Mouse (Mus musculus): ENCODE measurements around the gene Rxfp4. TPM values are rescaled to one million over a fixed set of nuclear protein-coding genes. Genes with fewer than 3 reads are reported as not detected.
"Not testable (repeated sequence)": the region's sequence is repeated elsewhere in the genome, so short reads cannot be mapped to it uniquely, and the experiment has no call there.

The Rxfp4 gene
- polyA plus RNA-seq, 1 experiment, result 0.06 TPM

GRCm38 (mm10) chr3:88609066-88609465 is 43.9 kb downstream of the Rxfp4 start:
- TF ChIP-seq CTCF (conservative IDR thresholded peaks at IDR 0.05; ENCODE audit: insufficient read depth, insufficient read length, low read depth, low read length), result no peak
- no peak for TF ChIP-seq POLR2A (IDR thresholded peaks at IDR 0.05; ENCODE audit: low read depth, low read length)
- peak; percentile 58 for DNase-seq
- H3K27ac ChIP-seq (ENCODE audit: insufficient read depth, low read depth, low read length), result no peak overlapping the region
- 41% methylated on average over 4 of the region's 4 CpGs for WGBS
- peaks cover 3% of the 10 kb centered on the region; the same call in 1 of the 2 replicates for H3K4me1 ChIP-seq (ENCODE audit: control insufficient read depth, insufficient read depth, low read length)
- no peaks in the 10 kb centered on the region for H3K27me3 ChIP-seq (replicated peaks; ENCODE audit: control insufficient read depth, insufficient read depth, low read length)
- H3K4me3 ChIP-seq (ENCODE audit: insufficient read depth, low read depth, low read length), result no peak overlapping the region
- no peaks in the 10 kb centered on the region for H3K36me3 ChIP-seq (ENCODE audit: control insufficient read depth, insufficient read depth, low read length)

GRCm38 (mm10) chr3:88607758-88608138 is 45.2 kb downstream of the Rxfp4 start:
- Histone ChIP-seq H3K27ac (ENCODE audit: insufficient read depth, low read depth, low read length) (no peak overlapping the region), H3K4me1 (ENCODE audit: control insufficient read depth, insufficient read depth, low read length) (peaks cover 3% of the 10 kb centered on the region; the same call in 1 of the 2 replicates), H3K36me3 (ENCODE audit: control insufficient read depth, insufficient read depth, low read length) (no peaks in the 10 kb centered on the region), H3K27me3 (replicated peaks; ENCODE audit: control insufficient read depth, insufficient read depth, low read length) (no peaks in the 10 kb centered on the region), H3K4me3 (ENCODE audit: insufficient read depth, low read depth, low read length) (peak overlapping the region; percentile 3; the same call in 1 of the 2 replicates)
- WGBS, result 35% methylated on average over 10 of the region's 10 CpGs
- DNase-seq, result no peak
- TF ChIP-seq POLR2A (IDR thresholded peaks at IDR 0.05; ENCODE audit: low read depth, low read length), result no peak
- no peak for TF ChIP-seq CTCF (conservative IDR thresholded peaks at IDR 0.05; ENCODE audit: insufficient read depth, insufficient read length, low read depth, low read length)

GRCm38 (mm10) chr3:88607065-88607757 is 45.7 kb downstream of the Rxfp4 start:
- H3K27ac ChIP-seq (ENCODE audit: insufficient read depth, low read depth, low read length), result no peak overlapping the region
- no peaks in the 10 kb centered on the region for H3K36me3 ChIP-seq (ENCODE audit: control insufficient read depth, insufficient read depth, low read length)
- TF ChIP-seq CTCF (conservative IDR thresholded peaks at IDR 0.05; ENCODE audit: insufficient read depth, insufficient read length, low read depth, low read length) (peak; percentile 97), POLR2A (IDR thresholded peaks at IDR 0.05; ENCODE audit: low read depth, low read length) (no peak)
- DNase-seq, result peak; percentile 92
- peak overlapping the region; percentile 3; the same call in 1 of the 2 replicates for H3K4me3 ChIP-seq (ENCODE audit: insufficient read depth, low read depth, low read length)
- peaks cover 3% of the 10 kb centered on the region; the same call in 1 of the 2 replicates for H3K4me1 ChIP-seq (ENCODE audit: control insufficient read depth, insufficient read depth, low read length)
- no peaks in the 10 kb centered on the region for H3K27me3 ChIP-seq (replicated peaks; ENCODE audit: control insufficient read depth, insufficient read depth, low read length)
- WGBS, result 1% methylated on average over 20 of the region's 20 CpGs

- H3K27me3 ChIP-seq (replicated peaks; ENCODE audit: control insufficient read depth, insufficient read depth, low read length); DNase-seq; H3K4me1 ChIP-seq (ENCODE audit: control insufficient read depth, insufficient read depth, low read length); H3K4me3 ChIP-seq (ENCODE audit: insufficient read depth, low read depth, low read length); H3K27ac ChIP-seq (ENCODE audit: insufficient read depth, low read depth, low read length); H3K36me3 ChIP-seq (ENCODE audit: control insufficient read depth, insufficient read depth, low read length): not testable (repeated sequence)
- 94% methylated on average over 2 of the region's 2 CpGs for WGBS
Measured at GRCm38 (mm10) chr3:88605666-88606065, 47.3 kb downstream of the Rxfp4 start, which contains the start of gene Arhgef2. Gene Arhgef2, plus strand, starts transcription at chr3:88605966.

- no peak for DNase-seq
- Histone ChIP-seq H3K27me3 (replicated peaks; ENCODE audit: control insufficient read depth, insufficient read depth, low read length) (no peaks in the 10 kb centered on the region), H3K4me1 (ENCODE audit: control insufficient read depth, insufficient read depth, low read length) (peaks cover 3% of the 10 kb centered on the region; the same call in 1 of the 2 replicates), H3K27ac (ENCODE audit: insufficient read depth, low read depth, low read length) (no peak overlapping the region), H3K4me3 (ENCODE audit: insufficient read depth, low read depth, low read length) (no peak overlapping the region), H3K36me3 (ENCODE audit: control insufficient read depth, insufficient read depth, low read length) (no peaks in the 10 kb centered on the region)
- 91% methylated on average over 7 of the region's 7 CpGs for WGBS
- no peak for TF ChIP-seq CTCF (conservative IDR thresholded peaks at IDR 0.05; ENCODE audit: insufficient read depth, insufficient read length, low read depth, low read length)
- TF ChIP-seq POLR2A (IDR thresholded peaks at IDR 0.05; ENCODE audit: low read depth, low read length), result no peak
Measured at GRCm38 (mm10) chr3:88604863-88605262, 48.1 kb downstream of the Rxfp4 start.

- 6% methylated on average over 6 of the region's 6 CpGs for WGBS
- TF ChIP-seq POLR2A (IDR thresholded peaks at IDR 0.05; ENCODE audit: low read depth, low read length) (no peak), CTCF (conservative IDR thresholded peaks at IDR 0.05; ENCODE audit: insufficient read depth, insufficient read length, low read depth, low read length) (peak; percentile 94)
- DNase-seq, result peak; percentile 94
- no peaks in the 10 kb centered on the region; the same call in 1 of the 2 replicates for H3K4me1 ChIP-seq (ENCODE audit: control insufficient read depth, insufficient read depth, low read length)
- no peaks in the 10 kb centered on the region for H3K36me3 ChIP-seq (ENCODE audit: control insufficient read depth, insufficient read depth, low read length)
- H3K27ac ChIP-seq (ENCODE audit: insufficient read depth, low read depth, low read length), result peak overlapping the region; percentile 11; the same call in 1 of the 2 replicates
- H3K4me3 ChIP-seq (ENCODE audit: insufficient read depth, low read depth, low read length), result no peak overlapping the region
- H3K27me3 ChIP-seq (replicated peaks; ENCODE audit: control insufficient read depth, insufficient read depth, low read length), result no peaks in the 10 kb centered on the region
Measured at GRCm38 (mm10) chr3:88603714-88604161, 49.2 kb downstream of the Rxfp4 start.

GRCm38 (mm10) chr3:88602466-88602865 is 50.5 kb downstream of the Rxfp4 start:
- Histone ChIP-seq H3K36me3 (ENCODE audit: control insufficient read depth, insufficient read depth, low read length) (no peaks in the 10 kb centered on the region), H3K27me3 (replicated peaks; ENCODE audit: control insufficient read depth, insufficient read depth, low read length) (no peaks in the 10 kb centered on the region), H3K4me3 (ENCODE audit: insufficient read depth, low read depth, low read length) (no peak overlapping the region), H3K4me1 (ENCODE audit: control insufficient read depth, insufficient read depth, low read length) (no peaks in the 10 kb centered on the region; the same call in 1 of the 2 replicates), H3K27ac (ENCODE audit: insufficient read depth, low read depth, low read length) (no peak overlapping the region)
- WGBS, result 66% methylated on average over 4 of the region's 4 CpGs
- DNase-seq, result no peak
- TF ChIP-seq POLR2A (IDR thresholded peaks at IDR 0.05; ENCODE audit: low read depth, low read length), result no peak
- TF ChIP-seq CTCF (conservative IDR thresholded peaks at IDR 0.05; ENCODE audit: insufficient read depth, insufficient read length, low read depth, low read length), result no peak

Other genes with a start within 250 kb of the Rxfp4 start
- 33.9 and 34.4 TPM in 2 replicates for gene Pmf1, start 242.8 kb downstream of the Rxfp4 start, polyA plus RNA-seq (2012; rRNA removed)
- 38.3 and 42.7 TPM in 2 replicates for gene Slc25a44, start 228.0 kb downstream of the Rxfp4 start, polyA plus RNA-seq (2012; rRNA removed)
- gene Sema4a, start 192.0 kb downstream of the Rxfp4 start, polyA plus RNA-seq (2012; rRNA removed), result 176 and 197 TPM in 2 replicates
- 55.2 and 73.2 TPM in 2 replicates for gene Lmna, start 143.2 kb downstream of the Rxfp4 start, polyA plus RNA-seq (2012; rRNA removed)
- gene Mex3a, start 120.7 kb downstream of the Rxfp4 start, polyA plus RNA-seq (2012; rRNA removed), result 0.61 and 0.63 TPM in 2 replicates
- 50.1 and 50.9 TPM in 2 replicates for gene Rab25, start 104.8 kb downstream of the Rxfp4 start, polyA plus RNA-seq (2012; rRNA removed)
- gene Lamtor2, start 100.1 kb downstream of the Rxfp4 start, polyA plus RNA-seq (2012; rRNA removed), result 247 and 277 TPM in 2 replicates
- 59.9 and 63.5 TPM in 2 replicates for gene Ubqln4, start 99.4 kb downstream of the Rxfp4 start, polyA plus RNA-seq (2012; rRNA removed)
- gene Ssr2, start 77.3 kb downstream of the Rxfp4 start, polyA plus RNA-seq (2012; rRNA removed), result 180 and 193 TPM in 2 replicates
- gene Arhgef2, start 47.2 kb downstream of the Rxfp4 start, polyA plus RNA-seq (2012; rRNA removed), result 74.5 and 80.7 TPM in 2 replicates
- gene Khdc4, start 32.7 kb upstream of the Rxfp4 start, polyA plus RNA-seq (2012; rRNA removed), result 41.2 and 45.6 TPM in 2 replicates
- gene Rit1, start 63.7 kb upstream of the Rxfp4 start, polyA plus RNA-seq (2012; rRNA removed), result 37.2 and 48.1 TPM in 2 replicates
- 7.3 and 8.2 TPM in 2 replicates for gene Syt11, start 122.0 kb upstream of the Rxfp4 start, polyA plus RNA-seq (2012; rRNA removed)
- 11.8 and 12.4 TPM in 2 replicates for gene Gon4l, start 182.1 kb upstream of the Rxfp4 start, polyA plus RNA-seq (2012; rRNA removed)

Data from kidney, adult 2 months (tissue).